Mouse (Mus musculus): ENCODE data around the gene Trhr2. TPM values are rescaled to one million over a fixed set of nuclear protein-coding genes. Genes with fewer than 3 reads are reported as not detected.
A peak's percentile ranks its signal among the peaks of the same experiment; 100 is the strongest.

Gene Trhr2
- not detected in 2 replicates for polyA plus RNA-seq (2012; rRNA removed)

DNA sequence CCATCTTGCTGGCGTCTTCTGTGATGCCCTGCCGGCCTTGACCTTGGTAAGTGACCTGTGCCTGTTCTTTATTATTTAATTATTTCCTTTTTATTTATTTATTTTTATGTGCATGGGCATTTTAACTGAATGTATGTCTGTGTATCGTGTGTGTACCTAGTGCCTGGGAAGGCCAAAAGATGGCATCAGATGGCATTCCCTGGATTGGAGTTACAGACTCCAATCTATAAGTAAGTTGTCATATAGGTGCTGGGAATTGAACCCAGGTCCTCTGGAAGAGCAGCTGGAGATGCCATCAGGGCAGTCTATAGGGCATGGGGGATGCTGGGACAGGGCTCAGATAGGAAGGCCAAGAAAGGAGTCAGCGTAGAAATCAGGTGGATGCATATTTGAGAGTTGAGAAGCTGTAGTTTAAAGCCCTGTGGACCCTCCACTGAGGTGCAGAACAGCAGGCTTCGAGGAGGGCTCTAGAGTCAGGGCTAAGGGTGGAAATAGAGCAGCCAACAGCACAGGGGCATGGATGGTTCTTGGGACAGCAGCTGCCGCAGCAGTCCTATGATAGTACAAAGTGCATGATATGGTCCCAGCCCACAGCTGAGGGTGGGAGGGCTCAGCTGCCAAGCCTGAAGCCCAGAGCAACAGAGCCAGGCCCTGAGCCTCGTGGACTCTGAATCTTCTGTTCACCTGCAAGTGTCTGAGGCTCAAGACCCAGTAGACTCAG is at the start of gene Trhr2:
Gene Trhr2 (minus strand): TSS at position 51 of the 721 bp plus-strand sequence.
- TF ChIP-seq CTCF (IDR thresholded peaks at IDR 0.05; ENCODE audit: insufficient read depth, low read length): no peak
- no peak for TF ChIP-seq POLR2A (IDR thresholded peaks at IDR 0.05; ENCODE audit: borderline replicate concordance, extremely low read depth, low read depth, low read length)
- no peak within 1 kb of the TSS for H3K4me3 ChIP-seq (replicated peaks; ENCODE audit: extremely low read depth, low read depth, low read length)
- 78% methylated on average over 7 of the region's 7 CpGs for WGBS

GRCm38 (mm10) chr8:122407678-122408077 is 47.1 kb upstream of the Trhr2 start:
- Histone ChIP-seq H3K4me1 (ENCODE audit: control insufficient read depth, insufficient read depth, low read length) (no peaks in the 10 kb centered on the region), H3K4me3 (replicated peaks; ENCODE audit: extremely low read depth, low read depth, low read length) (no peak overlapping the region)
- WGBS: 90% methylated on average over 7 of the region's 7 CpGs
- TF ChIP-seq POLR2A (IDR thresholded peaks at IDR 0.05; ENCODE audit: borderline replicate concordance, extremely low read depth, low read depth, low read length): no peak
- TF ChIP-seq CTCF (IDR thresholded peaks at IDR 0.05; ENCODE audit: insufficient read depth, low read length): no peak
- no peak for DNase-seq

More for the DNA sequence above, at the start of gene Trhr2:
- DNase-seq: no peak
- no peaks in the 10 kb centered on the region; the same call in 1 of the 2 replicates for H3K4me1 ChIP-seq (ENCODE audit: control insufficient read depth, insufficient read depth, low read length)

DNA sequence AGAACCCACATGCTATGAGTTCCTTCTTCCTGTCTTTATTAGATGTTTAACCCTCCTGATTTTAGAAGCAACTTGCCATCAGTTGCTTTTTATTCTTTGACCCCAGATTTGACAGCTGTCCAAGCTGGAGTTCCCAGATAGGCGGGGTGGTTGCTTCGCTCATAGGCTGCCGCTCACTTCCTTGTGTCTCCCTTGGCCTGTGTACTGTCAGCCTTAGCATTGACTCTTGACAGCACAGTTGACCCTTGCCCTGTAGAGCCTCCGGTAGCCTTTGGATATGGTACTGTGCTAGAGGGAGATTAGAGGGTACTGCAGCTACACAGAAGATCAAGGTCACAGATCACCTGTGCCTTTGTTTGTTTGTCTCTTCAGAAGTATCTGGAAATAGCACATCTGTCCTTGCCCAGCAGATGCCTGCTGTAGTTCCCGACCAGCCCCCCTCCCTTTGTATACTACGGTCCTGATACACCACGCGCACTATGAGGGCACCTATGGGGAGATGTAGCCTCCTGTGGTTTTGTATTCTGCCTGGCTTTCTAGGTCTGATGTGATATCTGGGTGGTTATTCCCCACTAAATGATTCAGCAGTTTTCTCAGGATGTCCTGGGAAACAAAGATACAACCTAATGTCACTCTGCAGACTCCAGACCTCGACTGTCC is 44.7 kb upstream of the Trhr2 start:
- H3K4me1 ChIP-seq (ENCODE audit: control insufficient read depth, insufficient read depth, low read length): no peaks in the 10 kb centered on the region
- no peak for DNase-seq
- no peak overlapping the region for H3K4me3 ChIP-seq (replicated peaks; ENCODE audit: extremely low read depth, low read depth, low read length)
- WGBS: 76% methylated on average over 9 of the region's 9 CpGs
- TF ChIP-seq POLR2A (IDR thresholded peaks at IDR 0.05; ENCODE audit: borderline replicate concordance, extremely low read depth, low read depth, low read length): no peak
- no peak for TF ChIP-seq CTCF (IDR thresholded peaks at IDR 0.05; ENCODE audit: insufficient read depth, low read length)

- no peak for DNase-seq
- H3K4me3 ChIP-seq (replicated peaks; ENCODE audit: extremely low read depth, low read depth, low read length): no peak overlapping the region
- WGBS: 94% methylated on average over 9 of the region's 9 CpGs
- TF ChIP-seq CTCF (IDR thresholded peaks at IDR 0.05; ENCODE audit: insufficient read depth, low read length) (no peak), POLR2A (IDR thresholded peaks at IDR 0.05; ENCODE audit: borderline replicate concordance, extremely low read depth, low read depth, low read length) (no peak)
- H3K4me1 ChIP-seq (ENCODE audit: control insufficient read depth, insufficient read depth, low read length): no peaks in the 10 kb centered on the region
Observed at GRCm38 (mm10) chr8:122398186-122398585, 37.6 kb upstream of the Trhr2 start.

GRCm38 (mm10) chr8:122395291-122395690 is 34.7 kb upstream of the Trhr2 start:
- 85% methylated on average over 6 of the region's 6 CpGs for WGBS
- Histone ChIP-seq H3K4me1 (ENCODE audit: control insufficient read depth, insufficient read depth, low read length) (no peaks in the 10 kb centered on the region), H3K4me3 (replicated peaks; ENCODE audit: extremely low read depth, low read depth, low read length) (no peak overlapping the region)
- TF ChIP-seq POLR2A (IDR thresholded peaks at IDR 0.05; ENCODE audit: borderline replicate concordance, extremely low read depth, low read depth, low read length) (no peak), CTCF (IDR thresholded peaks at IDR 0.05; ENCODE audit: insufficient read depth, low read length) (no peak)
- no peak for DNase-seq

DNA sequence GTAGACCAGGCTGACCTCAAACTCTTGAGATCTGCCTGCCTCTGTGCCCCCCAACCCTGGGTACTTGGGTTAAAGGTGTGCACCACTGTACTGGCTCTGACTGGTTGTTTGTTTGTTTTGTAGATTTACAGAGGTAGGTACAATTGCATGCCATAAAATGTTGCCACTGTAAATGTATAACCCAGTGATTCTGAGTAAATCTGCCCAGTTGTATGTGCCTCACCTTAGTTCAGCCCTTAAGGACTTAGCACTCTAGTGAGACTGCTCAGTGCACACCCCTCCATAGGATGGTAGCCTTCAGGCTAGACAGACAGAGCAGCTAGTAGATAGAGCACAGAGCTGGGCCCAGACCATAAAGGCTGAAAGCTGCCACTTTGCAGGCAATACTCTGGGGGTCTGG is 33.2 kb upstream of the Trhr2 start:
- no peak overlapping the region for H3K4me3 ChIP-seq (replicated peaks; ENCODE audit: extremely low read depth, low read depth, low read length)
- H3K4me1 ChIP-seq (ENCODE audit: control insufficient read depth, insufficient read depth, low read length): no peaks in the 10 kb centered on the region
- no peak for TF ChIP-seq CTCF (IDR thresholded peaks at IDR 0.05; ENCODE audit: insufficient read depth, low read length)
- TF ChIP-seq POLR2A (IDR thresholded peaks at IDR 0.05; ENCODE audit: borderline replicate concordance, extremely low read depth, low read depth, low read length): no peak
- DNase-seq: no peak

DNA sequence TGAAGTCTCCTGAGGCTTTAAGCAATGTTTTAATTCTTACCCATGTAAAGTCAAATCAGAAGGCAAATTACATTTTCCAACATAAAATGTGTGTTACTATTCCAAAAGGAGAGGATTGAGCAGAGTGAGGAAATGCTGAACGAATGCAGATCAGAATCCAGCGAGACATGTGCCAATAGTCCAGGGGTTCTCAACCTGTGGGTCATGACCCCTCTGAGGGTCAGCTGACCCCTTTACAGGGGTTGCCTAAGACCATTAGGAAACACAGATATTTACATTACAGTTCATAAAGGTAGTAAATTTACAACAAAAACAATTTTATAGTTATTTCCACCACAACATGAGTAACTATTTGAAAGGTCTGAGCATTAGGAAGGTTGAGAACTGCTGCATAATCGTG is 30.2 kb upstream of the Trhr2 start:
- no peak for DNase-seq
- no peaks in the 10 kb centered on the region for H3K4me1 ChIP-seq (ENCODE audit: control insufficient read depth, insufficient read depth, low read length)
- TF ChIP-seq CTCF (IDR thresholded peaks at IDR 0.05; ENCODE audit: insufficient read depth, low read length): no peak
- TF ChIP-seq POLR2A (IDR thresholded peaks at IDR 0.05; ENCODE audit: borderline replicate concordance, extremely low read depth, low read depth, low read length): no peak
- no peak overlapping the region for H3K4me3 ChIP-seq (replicated peaks; ENCODE audit: extremely low read depth, low read depth, low read length)
- 71% methylated on average over 3 of the region's 3 CpGs for WGBS

DNA sequence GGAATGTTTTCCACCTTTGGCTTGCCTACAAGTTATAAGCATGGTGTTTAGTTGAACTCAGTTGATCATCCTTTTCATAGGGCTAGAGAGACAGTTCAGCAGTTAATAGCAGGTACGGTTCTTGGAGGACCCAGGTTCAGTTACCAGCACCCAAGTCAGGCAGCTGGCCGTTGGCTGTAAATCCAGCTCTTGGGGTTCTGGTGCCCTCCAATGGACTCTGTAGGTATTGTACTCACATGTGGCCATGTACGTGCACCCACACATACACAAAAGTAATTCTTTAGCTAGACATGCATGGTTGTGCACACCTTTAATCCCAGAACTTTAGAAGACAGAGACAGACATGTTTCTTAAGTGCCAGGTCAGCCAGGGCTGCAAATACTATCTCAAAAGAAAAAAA is 28.8 kb upstream of the Trhr2 start:
- Histone ChIP-seq H3K4me1 (ENCODE audit: control insufficient read depth, insufficient read depth, low read length) (no peaks in the 10 kb centered on the region), H3K4me3 (replicated peaks; ENCODE audit: extremely low read depth, low read depth, low read length) (no peak overlapping the region)
- WGBS: 85% methylated on average over 3 of the region's 3 CpGs
- TF ChIP-seq POLR2A (IDR thresholded peaks at IDR 0.05; ENCODE audit: borderline replicate concordance, extremely low read depth, low read depth, low read length) (no peak), CTCF (IDR thresholded peaks at IDR 0.05; ENCODE audit: insufficient read depth, low read length) (0 out of 2 replicates have a peak, but pooled peaks have one; percentile 6)
- no peak for DNase-seq

- TF ChIP-seq CTCF (IDR thresholded peaks at IDR 0.05; ENCODE audit: insufficient read depth, low read length): no peak
- TF ChIP-seq POLR2A (IDR thresholded peaks at IDR 0.05; ENCODE audit: borderline replicate concordance, extremely low read depth, low read depth, low read length): no peak
- H3K4me3 ChIP-seq (replicated peaks; ENCODE audit: extremely low read depth, low read depth, low read length): no peak overlapping the region
- no peak for DNase-seq
- WGBS: 58% methylated on average over 4 of the region's 4 CpGs
- H3K4me1 ChIP-seq (ENCODE audit: control insufficient read depth, insufficient read depth, low read length): peaks cover under 1% of the 10 kb centered on the region; the same call in 1 of the 2 replicates
Observed at GRCm38 (mm10) chr8:122383039-122383438, 22.5 kb upstream of the Trhr2 start.
